Mouse (Mus musculus) lung, postnatal 14 days (tissue): ENCODE measurements around the gene Fstl3.

ENCODE experiments used
- DNase-seq: peaks from one replicate; pipeline ENCODE4 v3.0.0; 2021

The Fstl3 gene

GRCm38 (mm10) chr10:79815671-79816494, 38.8 kb downstream of the Fstl3 start:
- DNase-seq: no peak

- no peak for DNase-seq
Observed at GRCm38 (mm10) chr10:79817111-79817510, 40.0 kb downstream of the Fstl3 start.

- DNase-seq: no peak
Observed at GRCm38 (mm10) chr10:79818225-79818624, 41.2 kb downstream of the Fstl3 start.

- DNase-seq: no peak
Observed at GRCm38 (mm10) chr10:79819606-79820005, 42.5 kb downstream of the Fstl3 start.

GRCm38 (mm10) chr10:79820277-79820676, 43.2 kb downstream of the Fstl3 start:
- DNase-seq: no peak

- DNase-seq: no peak
Observed at GRCm38 (mm10) chr10:79820782-79821181, 43.7 kb downstream of the Fstl3 start, which contains the start of gene Misp. Gene Misp, plus strand, starts transcription at chr10:79820989.

GRCm38 (mm10) chr10:79821731-79822130, 44.7 kb downstream of the Fstl3 start:
- DNase-seq: no peak

GRCm38 (mm10) chr10:79822372-79822771, 45.3 kb downstream of the Fstl3 start:
- peak; percentile 17 for DNase-seq

GRCm38 (mm10) chr10:79823011-79823410, 45.9 kb downstream of the Fstl3 start:
- DNase-seq: no peak

GRCm38 (mm10) chr10:79824413-79824812, 47.3 kb downstream of the Fstl3 start:
- DNase-seq: peak; percentile 42

- no peak for DNase-seq
Observed at GRCm38 (mm10) chr10:79831583-79831982, 54.5 kb downstream of the Fstl3 start.
